Mouse (Mus musculus): ENCODE data around the gene Cnga1. TPM values are rescaled to one million over a fixed set of nuclear protein-coding genes. Genes with fewer than 3 reads are reported as not detected.
"Not testable (repeated sequence)": the region's sequence is repeated elsewhere in the genome, so short reads cannot be mapped to it uniquely, and the experiment has no call there.

Cnga1 gene
- total and polyA plus RNA-seq, 2 experiments from 2014 or later: 0.06 TPM; not detected in 1

GRCm38 (mm10) chr5:72601006-72601405, 43.1 kb downstream of the Cnga1 start:
- H3K27ac ChIP-seq (ENCODE audit: low read depth, low read length): no peak overlapping the region
- no peaks in the 10 kb centered on the region for H3K9me3 ChIP-seq (ENCODE audit: low read length)
- peak; percentile 46 for TF ChIP-seq CTCF (IDR thresholded peaks at IDR 0.05)
- DNase-seq (ENCODE audit: low spot score) (no peak), ATAC-seq (ENCODE audit: low FRiP score) (no peak)
- no peak overlapping the region for H3K4me3 ChIP-seq (ENCODE audit: low read depth, low read length)
- no peaks in the 10 kb centered on the region for H3K4me1 ChIP-seq (ENCODE audit: insufficient read depth, low read length)
- no peaks in the 10 kb centered on the region for H3K36me3 ChIP-seq (ENCODE audit: insufficient read depth, low read length)
- WGBS: 10% methylated on average over 5 of the region's 5 CpGs
- no peaks in the 10 kb centered on the region for H3K27me3 ChIP-seq (ENCODE audit: insufficient read depth, low read length)
- H3K4me2 ChIP-seq (ENCODE audit: low read depth, low read length, poor library complexity, severe bottlenecking): no peak overlapping the region
- no peak overlapping the region for H3K9ac ChIP-seq (replicated peaks; ENCODE audit: low read length, poor library complexity, severe bottlenecking)

- no peaks in the 10 kb centered on the region for H3K27me3 ChIP-seq (ENCODE audit: insufficient read depth, low read length)
- peak within 1 kb of the TSS; percentile 54 for H3K4me2 ChIP-seq (ENCODE audit: low read depth, low read length, poor library complexity, severe bottlenecking)
- WGBS: 3% methylated on average over 30 of the region's 38 CpGs
- H3K9ac ChIP-seq (replicated peaks; ENCODE audit: low read length, poor library complexity, severe bottlenecking): 0 out of 2 replicates have a peak within 1 kb of the TSS, but pooled peaks have one; percentile 13
- ATAC-seq (ENCODE audit: low FRiP score) (peak; percentile 47; the same call in 1 of the 2 replicates), DNase-seq (ENCODE audit: low spot score) (no peak)
- H3K4me3 ChIP-seq (ENCODE audit: low read depth, low read length): peak within 1 kb of the TSS; percentile 33
- TF ChIP-seq CTCF (IDR thresholded peaks at IDR 0.05): no peak
- H3K4me1 ChIP-seq (ENCODE audit: insufficient read depth, low read length): no peaks in the 10 kb centered on the region
- no peaks in the 10 kb centered on the region for H3K36me3 ChIP-seq (ENCODE audit: insufficient read depth, low read length)
- no peaks in the 10 kb centered on the region for H3K9me3 ChIP-seq (ENCODE audit: low read length)
- no peak within 1 kb of the TSS for H3K27ac ChIP-seq (ENCODE audit: low read depth, low read length)
Observed at GRCm38 (mm10) chr5:72587192-72587681, 56.8 kb downstream of the Cnga1 start, which contains the start of gene Gm5868. TSS of gene Gm5868 (minus strand) at chr5:72587551.

GRCm38 (mm10) chr5:72586667-72587191, 57.3 kb downstream of the Cnga1 start:
- H3K36me3 ChIP-seq (ENCODE audit: insufficient read depth, low read length); H3K4me1 ChIP-seq (ENCODE audit: insufficient read depth, low read length); ATAC-seq (ENCODE audit: low FRiP score); H3K9me3 ChIP-seq (ENCODE audit: low read length); H3K9ac ChIP-seq (replicated peaks; ENCODE audit: low read length, poor library complexity, severe bottlenecking); H3K27me3 ChIP-seq (ENCODE audit: insufficient read depth, low read length); H3K27ac ChIP-seq (ENCODE audit: low read depth, low read length); DNase-seq (ENCODE audit: low spot score): not testable (repeated sequence)
- peak overlapping the region; percentile 54 for H3K4me2 ChIP-seq (ENCODE audit: low read depth, low read length, poor library complexity, severe bottlenecking)
- peak overlapping the region; percentile 33 for H3K4me3 ChIP-seq (ENCODE audit: low read depth, low read length)
- WGBS: 46% methylated on average over 25 of the region's 25 CpGs

- H3K4me2 ChIP-seq (ENCODE audit: low read depth, low read length, poor library complexity, severe bottlenecking); H3K27me3 ChIP-seq (ENCODE audit: insufficient read depth, low read length); H3K9ac ChIP-seq (replicated peaks; ENCODE audit: low read length, poor library complexity, severe bottlenecking); DNase-seq (ENCODE audit: low spot score); H3K27ac ChIP-seq (ENCODE audit: low read depth, low read length); H3K4me3 ChIP-seq (ENCODE audit: low read depth, low read length); H3K9me3 ChIP-seq (ENCODE audit: low read length); H3K4me1 ChIP-seq (ENCODE audit: insufficient read depth, low read length); ATAC-seq (ENCODE audit: low FRiP score); H3K36me3 ChIP-seq (ENCODE audit: insufficient read depth, low read length): not testable (repeated sequence)
- WGBS: 57% methylated on average over 7 of the region's 7 CpGs
Observed at GRCm38 (mm10) chr5:72586122-72586521, 58.0 kb downstream of the Cnga1 start.

GRCm38 (mm10) chr5:72580970-72581332, 63.1 kb downstream of the Cnga1 start, which contains the start of gene Zar1:
TSS of gene Zar1 (minus strand) at chr5:72581254.
- H3K27ac ChIP-seq (ENCODE audit: low read depth, low read length); DNase-seq (ENCODE audit: low spot score); H3K9me3 ChIP-seq (ENCODE audit: low read length); H3K4me1 ChIP-seq (ENCODE audit: insufficient read depth, low read length); H3K27me3 ChIP-seq (ENCODE audit: insufficient read depth, low read length); H3K36me3 ChIP-seq (ENCODE audit: insufficient read depth, low read length): not testable (repeated sequence)
- 0 out of 2 replicates have a peak within 1 kb of the TSS, but pooled peaks have one; percentile 29 for H3K9ac ChIP-seq (replicated peaks; ENCODE audit: low read length, poor library complexity, severe bottlenecking)
- 8% methylated on average over 8 of the region's 21 CpGs for WGBS
- peak within 1 kb of the TSS; percentile 38 for H3K4me3 ChIP-seq (ENCODE audit: low read depth, low read length)
- peak within 1 kb of the TSS; percentile 54 for H3K4me2 ChIP-seq (ENCODE audit: low read depth, low read length, poor library complexity, severe bottlenecking)
- ATAC-seq (ENCODE audit: low FRiP score): peak; percentile 52; the same call in 1 of the 2 replicates

- 6% methylated on average over 52 of the region's 73 CpGs for WGBS
- peak overlapping the region; percentile 54 for H3K4me2 ChIP-seq (ENCODE audit: low read depth, low read length, poor library complexity, severe bottlenecking)
- not testable (repeated sequence) for DNase-seq (ENCODE audit: low spot score); H3K4me1 ChIP-seq (ENCODE audit: insufficient read depth, low read length); H3K9me3 ChIP-seq (ENCODE audit: low read length); H3K27me3 ChIP-seq (ENCODE audit: insufficient read depth, low read length); H3K27ac ChIP-seq (ENCODE audit: low read depth, low read length); H3K36me3 ChIP-seq (ENCODE audit: insufficient read depth, low read length)
- H3K4me3 ChIP-seq (ENCODE audit: low read depth, low read length): peak overlapping the region; percentile 38
- 0 out of 2 replicates have a peak overlapping the region, but pooled peaks have one; percentile 29 for H3K9ac ChIP-seq (replicated peaks; ENCODE audit: low read length, poor library complexity, severe bottlenecking)
- ATAC-seq (ENCODE audit: low FRiP score): peak; percentile 78
Observed at GRCm38 (mm10) chr5:72580088-72580969, 63.7 kb downstream of the Cnga1 start.

GRCm38 (mm10) chr5:72579599-72579998, 64.5 kb downstream of the Cnga1 start:
- not testable (repeated sequence) for H3K36me3 ChIP-seq (ENCODE audit: insufficient read depth, low read length); H3K27me3 ChIP-seq (ENCODE audit: insufficient read depth, low read length); H3K27ac ChIP-seq (ENCODE audit: low read depth, low read length); DNase-seq (ENCODE audit: low spot score); H3K9me3 ChIP-seq (ENCODE audit: low read length); H3K4me3 ChIP-seq (ENCODE audit: low read depth, low read length); H3K4me2 ChIP-seq (ENCODE audit: low read depth, low read length, poor library complexity, severe bottlenecking); H3K9ac ChIP-seq (replicated peaks; ENCODE audit: low read length, poor library complexity, severe bottlenecking); H3K4me1 ChIP-seq (ENCODE audit: insufficient read depth, low read length)
- ATAC-seq (ENCODE audit: low FRiP score): 0 out of 2 replicates have a peak, but pooled peaks have one; percentile 32
- 25% methylated on average over 10 of the region's 10 CpGs for WGBS
